Mouse (Mus musculus): Measurements from ENCODE around the gene Kri1. TPM values are rescaled to one million over a fixed set of nuclear protein-coding genes. Genes with fewer than 3 reads are reported as not detected.
"Not testable (repeated sequence)": the region's sequence is repeated elsewhere in the genome, so short reads cannot be mapped to it uniquely, and the experiment has no call there.

Kri1 gene
- polyA plus RNA-seq, 1 experiment, result 31.0 TPM

DNA sequence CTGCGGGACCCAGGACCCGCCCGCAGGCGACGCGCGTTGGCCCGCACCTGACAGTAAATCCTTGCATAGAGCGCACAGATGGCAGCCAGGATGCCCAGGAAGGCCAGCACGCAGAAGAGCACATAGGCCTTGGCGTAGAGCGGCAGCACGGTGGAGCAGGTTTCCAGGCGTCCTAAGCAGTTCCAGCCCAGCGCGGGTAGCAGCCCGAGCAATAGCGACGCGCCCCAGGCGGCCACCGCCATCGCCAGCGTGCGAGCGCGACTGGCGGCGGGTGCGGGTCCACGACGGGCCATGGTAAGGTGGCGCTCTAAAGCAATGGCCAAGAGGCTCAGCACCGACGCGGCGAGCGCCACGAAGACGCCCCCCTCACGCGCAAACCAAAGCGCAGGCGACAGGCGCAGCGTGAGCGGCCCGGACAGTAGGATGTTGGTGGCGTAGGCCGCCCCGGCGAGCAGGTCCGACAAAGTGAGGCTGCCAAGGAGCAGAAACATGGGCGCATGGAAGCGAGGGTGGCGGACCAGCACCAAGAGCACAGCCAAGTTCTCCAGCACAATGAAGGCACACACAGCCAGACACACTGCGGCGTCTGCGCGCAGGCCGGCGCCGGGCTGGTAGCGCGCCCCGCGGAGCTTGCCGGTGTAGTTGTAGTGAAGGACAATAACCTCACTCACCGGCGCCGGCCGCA, 43.2 kb downstream of the Kri1 start:
- DNase-seq (ENCODE audit: low spot score), result no peak

- no peak for DNase-seq (ENCODE audit: low spot score)
Observed at GRCm38 (mm10) chr9:21243826-21244427, 43.8 kb downstream of the Kri1 start.

DNA sequence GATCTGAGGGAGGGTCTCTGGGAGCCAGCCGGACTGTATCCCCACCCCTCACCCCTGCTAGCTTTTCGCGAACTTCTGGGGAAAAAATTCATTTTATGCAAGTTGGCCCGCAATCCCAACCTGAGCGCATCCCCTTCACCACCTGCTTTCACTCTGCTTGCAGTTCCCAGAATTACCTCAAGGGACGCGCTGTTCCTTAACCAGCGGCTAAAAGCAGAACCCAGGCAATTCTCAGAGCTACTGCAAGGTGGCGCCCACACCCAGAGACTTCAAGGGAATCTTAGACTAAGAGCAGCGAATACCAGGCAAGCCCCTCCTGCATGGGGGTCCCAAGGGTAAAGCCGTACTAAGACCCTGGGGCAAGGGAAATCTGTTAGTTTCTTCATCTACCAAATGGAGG, 46.4 kb downstream of the Kri1 start:
- DNase-seq (ENCODE audit: low spot score), result no peak

DNA sequence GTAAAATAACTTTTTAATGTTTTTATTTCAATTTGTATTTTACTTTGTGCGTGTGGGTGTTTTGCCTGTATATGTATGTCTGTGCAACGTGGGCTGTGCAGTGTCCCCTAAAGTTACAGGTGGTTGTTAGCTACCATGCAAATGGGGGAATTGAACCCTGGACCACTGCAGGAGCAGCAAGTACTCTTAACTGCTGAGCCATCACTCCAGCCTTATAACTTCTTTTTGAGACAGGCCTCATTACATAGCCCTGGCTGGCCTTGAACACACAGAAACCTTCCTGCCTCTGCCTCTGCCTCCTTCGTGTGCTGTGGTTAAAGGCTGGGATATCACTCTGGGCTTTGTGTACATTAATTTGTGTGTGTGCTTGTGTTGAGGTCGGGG, 48.3 kb downstream of the Kri1 start:
- DNase-seq (ENCODE audit: low spot score), result no peak

DNA sequence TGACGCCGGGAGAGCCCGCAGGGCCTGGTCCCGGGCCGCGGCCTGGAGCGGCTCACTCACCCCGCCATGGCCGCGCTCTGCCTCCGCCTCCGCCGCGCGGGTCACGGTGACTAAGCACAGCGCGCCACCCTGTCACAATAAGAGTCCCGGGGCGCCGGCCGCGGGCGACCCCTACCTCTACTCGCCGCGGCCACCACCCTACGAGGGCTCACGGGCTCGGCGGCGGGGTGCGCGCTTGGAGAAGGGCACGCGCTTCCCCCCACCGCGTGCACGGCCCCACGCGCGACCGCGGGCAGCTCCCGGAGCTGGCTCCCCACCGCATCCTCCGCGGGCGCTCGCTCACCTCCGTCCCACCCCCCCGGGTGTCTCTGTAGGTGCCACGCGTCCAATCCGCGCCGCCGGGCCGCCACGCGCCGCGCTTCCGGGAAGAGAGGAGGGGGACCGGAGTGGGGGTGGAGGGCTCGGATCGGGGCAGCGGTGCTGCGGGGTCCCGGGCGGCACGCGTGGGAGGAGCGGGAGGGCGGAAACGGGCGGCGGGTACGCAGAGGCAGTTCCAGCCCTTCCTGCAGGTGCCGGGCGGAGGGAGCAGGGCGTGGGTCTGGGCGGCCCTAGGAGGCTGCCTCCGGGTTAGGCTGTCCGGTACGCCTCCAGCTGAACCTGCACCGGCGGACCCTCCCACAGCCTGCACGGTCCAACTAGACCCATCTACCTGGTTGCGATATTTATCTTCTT, 48.9 kb downstream of the Kri1 start, which contains the start of gene Keap1:
TSS of gene Keap1 (minus strand) at position 629 of the 732 bp plus-strand sequence.
- peak; percentile 88 for DNase-seq (ENCODE audit: low spot score)

GRCm38 (mm10) chr9:21238004-21238732, 49.6 kb downstream of the Kri1 start:
- no peak for DNase-seq (ENCODE audit: low spot score)

- DNase-seq (ENCODE audit: low spot score), result no peak
Observed at GRCm38 (mm10) chr9:21237368-21238003, 50.3 kb downstream of the Kri1 start.

DNA sequence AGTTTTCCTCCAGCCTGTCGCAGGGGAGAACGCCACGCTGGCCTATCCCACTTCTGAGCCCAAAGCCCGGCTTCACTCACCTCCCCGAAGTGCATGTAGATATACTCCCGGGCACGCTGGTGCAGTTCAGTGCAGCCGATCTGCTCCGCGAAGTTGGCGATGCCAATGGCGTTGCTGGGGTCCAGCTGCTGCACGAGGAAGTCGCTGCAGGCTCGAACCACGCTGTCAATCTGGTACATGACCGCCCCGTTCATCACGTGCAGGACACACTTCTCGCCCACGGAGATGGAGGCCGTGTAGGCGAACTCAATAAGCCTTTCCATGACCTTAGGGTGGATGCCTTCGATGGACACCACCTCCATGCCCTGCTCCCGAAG, 50.8 kb downstream of the Kri1 start:
- DNase-seq (ENCODE audit: low spot score), result no peak

GRCm38 (mm10) chr9:21235341-21235740, 52.4 kb downstream of the Kri1 start:
- DNase-seq (ENCODE audit: low spot score), result no peak

DNA sequence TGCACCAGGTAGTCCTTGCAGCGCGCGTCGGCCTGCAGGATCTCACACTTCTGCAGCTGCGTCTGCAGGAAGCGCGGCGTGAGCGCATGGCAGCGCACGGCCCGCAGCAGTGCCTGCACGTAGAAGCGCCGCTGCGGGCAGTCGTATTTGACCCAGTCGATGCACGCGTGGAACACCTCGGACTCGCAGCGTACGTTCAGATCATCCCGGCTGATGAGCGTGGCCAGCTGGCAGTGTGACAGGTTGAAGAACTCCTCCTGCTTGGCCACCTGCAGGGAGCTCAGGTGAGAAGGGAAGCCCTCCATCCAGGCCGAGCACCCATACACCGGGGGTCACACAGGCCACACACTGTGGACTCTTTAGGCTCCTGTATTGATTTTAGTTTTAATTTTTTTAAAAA, 54.0 kb downstream of the Kri1 start:
- DNase-seq (ENCODE audit: low spot score), result no peak

- DNase-seq (ENCODE audit: low spot score), result no peak
Observed at GRCm38 (mm10) chr9:21233366-21233765, 54.4 kb downstream of the Kri1 start.

DNA sequence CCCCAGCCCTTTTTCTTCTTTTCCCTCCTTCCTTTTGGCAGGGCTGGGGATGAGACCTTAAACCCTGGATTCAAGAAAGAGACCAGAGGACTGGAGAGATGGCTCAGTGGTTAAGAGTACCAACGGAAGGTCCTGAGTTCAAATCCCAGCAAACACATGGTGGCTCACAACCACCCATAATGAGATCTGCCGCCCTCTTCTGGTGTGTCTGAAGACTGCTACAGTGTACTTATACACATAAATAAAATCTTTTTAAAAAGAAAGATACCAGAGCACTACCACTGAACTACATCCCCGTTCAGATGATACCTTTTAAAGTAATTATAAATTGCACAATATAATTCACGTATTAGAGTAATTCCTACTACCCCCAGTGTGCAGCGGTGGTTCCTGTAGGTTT, 54.9 kb downstream of the Kri1 start:
- DNase-seq (ENCODE audit: low spot score), result no peak

DNA sequence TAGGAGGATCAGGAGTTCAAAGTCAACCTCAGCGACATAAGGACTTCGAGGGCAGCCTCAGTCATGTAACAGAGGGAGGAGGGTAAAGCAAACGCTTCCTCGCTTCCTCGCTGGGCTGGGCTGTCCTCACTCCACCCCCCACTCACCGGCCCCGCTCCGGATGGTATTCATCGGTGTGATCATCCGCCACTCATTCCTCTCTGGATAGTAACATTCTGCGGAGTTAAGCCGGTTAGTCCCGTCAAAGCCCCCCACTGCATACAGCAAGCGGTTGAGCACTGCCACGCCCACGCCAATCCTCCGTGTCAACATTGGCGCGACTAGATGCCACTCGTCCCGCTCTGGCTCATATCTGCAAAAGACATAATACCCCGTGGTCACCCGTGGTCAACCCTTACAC, 56.2 kb downstream of the Kri1 start:
- DNase-seq (ENCODE audit: low spot score), result no peak

- DNase-seq (ENCODE audit: low spot score), result no peak
Observed at GRCm38 (mm10) chr9:21227342-21227741, 60.4 kb downstream of the Kri1 start.

DNA sequence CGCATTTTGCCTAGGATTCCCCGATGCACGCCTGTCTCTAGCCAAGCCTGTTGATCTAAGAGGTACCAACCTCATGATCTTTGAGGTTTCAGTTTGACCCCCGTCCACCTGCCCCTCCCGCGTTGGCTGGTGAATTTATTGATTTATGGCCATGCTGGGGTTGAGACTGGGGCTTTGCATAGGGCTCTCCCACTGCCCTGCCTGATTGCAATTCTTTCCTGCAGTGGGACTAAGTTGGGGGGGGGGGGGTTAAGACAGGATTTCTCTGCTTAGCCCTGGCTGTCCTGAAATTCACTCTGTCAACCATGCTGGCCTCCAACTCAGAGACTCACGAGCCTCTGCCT, 62.4 kb downstream of the Kri1 start:
- DNase-seq (ENCODE audit: low spot score), result no peak

GRCm38 (mm10) chr9:21224576-21225414, 63.0 kb downstream of the Kri1 start:
- no peak for DNase-seq (ENCODE audit: low spot score)

DNA sequence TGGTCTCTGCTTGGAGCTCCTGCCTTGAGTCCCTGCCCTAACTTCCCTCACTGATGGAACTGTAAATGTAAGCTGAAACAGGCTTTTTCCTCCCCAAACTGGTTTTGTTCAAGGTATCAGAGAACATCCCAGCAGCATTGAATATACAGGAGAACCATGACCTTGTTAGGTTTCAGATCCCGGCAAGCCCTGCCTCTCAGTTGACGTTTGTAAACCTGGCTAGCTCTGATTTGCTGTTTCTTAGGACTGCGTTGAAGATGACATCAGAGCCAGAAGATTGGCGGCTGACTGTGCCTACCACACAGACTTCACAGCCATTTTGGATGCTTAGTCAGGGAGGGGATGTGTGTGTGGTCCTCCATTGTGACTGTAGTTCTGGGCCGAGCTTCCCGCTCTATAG, 63.9 kb downstream of the Kri1 start:
- DNase-seq (ENCODE audit: low spot score), result no peak

GRCm38 (mm10) chr9:21223490-21223889, 64.3 kb downstream of the Kri1 start:
- not testable (repeated sequence) for DNase-seq (ENCODE audit: low spot score)

Measured in urinary bladder, adult 2 months (tissue).